Mouse (Mus musculus) CH12.LX (cell line): ENCODE measurements around the gene Stat6.

ENCODE experiments used
- CTCF ChIP-seq, 2 experiments: IDR thresholded peaks in 1 of 2; conservative IDR thresholded peaks in 1 of 2; 2 replicates each; pipeline ENCODE4 v1.5.1; 2011 to 2012; ENCODE audit warnings: low read depth in 2 of 2, low read length in 2 of 2, improper control_type of control experiment in 1 of 2, inconsistent platforms in 1 of 2, mild to moderate bottlenecking in 1 of 2, moderate library complexity in 1 of 2
- E2F4 ChIP-seq: IDR thresholded peaks from 2 replicates; pipeline ENCODE4 v1.6.1; 2011; ENCODE audit warnings: low read depth, low read length, improper control_type of control experiment; ENCODE audit not compliant: insufficient replicate concordance
- SIN3A ChIP-seq: IDR thresholded peaks from 2 replicates; pipeline ENCODE4 v1.6.1; 2012; ENCODE audit warnings: low read length, improper control_type of control experiment, inconsistent platforms
- TCF12 ChIP-seq: IDR thresholded peaks from 2 replicates; pipeline ENCODE4 v1.6.1; 2014; ENCODE audit warnings: low read depth, mild to moderate bottlenecking, inconsistent platforms, low read length, improper control_type of control experiment

DNA sequence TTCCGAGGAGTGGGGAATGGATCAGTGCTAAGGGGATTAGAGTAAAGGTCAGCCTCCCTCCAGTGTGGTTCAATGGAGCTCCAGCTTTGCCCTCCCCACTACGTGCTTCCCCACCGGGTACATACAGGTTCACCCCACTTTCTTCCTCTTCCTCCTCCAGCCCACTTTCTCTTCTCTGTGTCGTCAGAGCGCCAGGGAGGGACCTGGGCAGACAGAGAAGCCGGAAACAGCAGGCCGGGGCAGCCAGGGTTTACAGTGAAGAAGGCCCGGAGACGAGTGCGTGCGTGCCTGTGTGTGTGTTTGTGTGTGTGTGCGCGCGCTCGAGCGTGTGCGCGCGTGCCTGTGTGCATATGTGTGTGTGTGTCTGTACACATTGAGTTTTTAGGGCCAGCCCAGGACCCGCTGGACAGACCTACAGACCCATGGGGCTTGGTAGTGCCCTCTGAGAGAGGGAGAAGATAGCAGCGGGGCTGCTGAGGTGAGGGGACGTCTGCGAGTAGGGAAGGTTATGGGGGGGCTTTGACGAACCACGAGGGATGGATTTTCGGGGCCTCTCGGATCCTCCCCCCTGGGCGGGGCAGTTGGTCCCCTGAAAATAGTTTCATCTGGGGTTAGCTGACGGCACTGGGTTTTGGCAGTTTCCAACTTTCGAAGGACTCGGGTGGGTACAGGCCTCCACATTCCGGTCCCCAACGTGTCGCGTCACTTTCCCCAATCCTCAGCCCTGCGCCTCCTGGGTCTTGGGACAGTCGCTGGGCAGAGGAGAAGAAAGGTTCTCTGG lies at the start of gene Stat6:
- TF ChIP-seq SIN3A (peak; percentile 85), E2F4 (no peak), CTCF (conservative IDR thresholded peaks at IDR 0.05 in 1 of 2, IDR thresholded peaks at IDR 0.05 in 1 of 2; ENCODE audit: low read depth in 2 of 2, low read length in 2 of 2) (no peak), TCF12 (peak; percentile 61; the same call in 1 of the 2 replicates)
